Mouse (Mus musculus) embryonic facial prominence, embryonic 14.5 days (tissue): ENCODE measurements around the gene Hectd4. TPM values are rescaled to one million over a fixed set of nuclear protein-coding genes. Genes with fewer than 3 reads are reported as not detected.
"Not testable (repeated sequence)": the region's sequence is repeated elsewhere in the genome, so short reads cannot be mapped to it uniquely, and the experiment has no call there.

Source experiments
- ATAC-seq: fragments of 200-750 bp; cut with Nextera tagmentation; 2 replicates; pipeline ENCODE4 v1.8.0; 2017; ENCODE audit warnings: low read depth, moderate number of reproducible peaks, moderate TSS enrichment
- DNase-seq: peaks from one replicate; pipeline ENCODE4 v3.0.0-alpha.2; 2015; ENCODE audit warnings: low spot score
- H3K27ac ChIP-seq: fragments of 300-500 bp; sonication (generic); replicated peaks from 2 replicates; pipeline ENCODE4 v1.5.1; 2014; ENCODE audit warnings: low read depth, mild to moderate bottlenecking, low read length, moderate library complexity
- H3K27me3 ChIP-seq: fragments of 300-500 bp; sonication (generic); replicated peaks from 2 replicates; pipeline ENCODE4 v1.6.1; 2014; ENCODE audit warnings: low read length; ENCODE audit not compliant: control insufficient read depth, insufficient read depth
- H3K36me3 ChIP-seq: fragments of 300-500 bp; sonication (generic); 2 replicates; pipeline ENCODE4 v1.6.1; 2014; ENCODE audit warnings: low read length, mixed read lengths; ENCODE audit not compliant: control insufficient read depth, insufficient read depth
- H3K4me1 ChIP-seq: fragments of 300-500 bp; sonication (generic); 2 replicates; pipeline ENCODE4 v1.6.1; 2014; ENCODE audit warnings: antibody characterized with exemption, low read length; ENCODE audit not compliant: control insufficient read depth, insufficient read depth
- H3K4me2 ChIP-seq: fragments of 300-500 bp; sonication (generic); 2 replicates; pipeline ENCODE4 v1.6.1; 2014; ENCODE audit warnings: low read depth, mild to moderate bottlenecking, low read length, moderate library complexity, mixed read lengths
- H3K4me3 ChIP-seq: fragments of 300-500 bp; sonication (generic); 2 replicates; pipeline ENCODE4 v1.5.1; 2014; ENCODE audit warnings: low read depth, mild to moderate bottlenecking, low read length
- H3K9ac ChIP-seq: fragments of 300-500 bp; sonication (generic); 2 replicates; pipeline ENCODE4 v1.6.1; 2014; ENCODE audit warnings: low read depth, mild to moderate bottlenecking, low read length, moderate library complexity, mixed read lengths
- H3K9me3 ChIP-seq: fragments of 300-500 bp; sonication (generic); 2 replicates; pipeline ENCODE4 v1.6.1; 2016; ENCODE audit warnings: low read length; ENCODE audit not compliant: control insufficient read depth
- WGBS: fragments of 180-500 bp; shearing (Covaris S2); extraction: QIAGEN DNeasy Blood & Tissue Kit; methylation state at CpG from one replicate; pipeline ENCODE4 v1.1.7; 2014; 5-methylcytosine and 5-hydroxymethylcytosine counted together
- polyA plus RNA-seq: library from polyadenylated mRNA; unstranded; fragments of >200 nt; fragmentation: Nextera tagmentation; extraction: Ambion mirVana; gene quantifications from 2 replicates; pipeline ENCODE4 v1.2.1, GENCODE M21; 2014

Hectd4 gene
- polyA plus RNA-seq, 1 experiment from 2014 or later = 7.3 TPM

- H3K36me3 ChIP-seq = peaks cover 56% of the 10 kb centered on the region
- DNase-seq (no peak), ATAC-seq (no peak)
- H3K9me3 ChIP-seq = no peaks in the 10 kb centered on the region
- WGBS = 90% methylated on average over 6 of the region's 6 CpGs
- no peak overlapping the region for H3K27ac ChIP-seq
- no peak overlapping the region for H3K4me2 ChIP-seq
- H3K4me1 ChIP-seq = no peaks in the 10 kb centered on the region
- no peaks in the 10 kb centered on the region for H3K27me3 ChIP-seq
- H3K9ac ChIP-seq = no peak overlapping the region
- no peak overlapping the region for H3K4me3 ChIP-seq
Observed at GRCm38 (mm10) chr5:121212108-121212507, 7.9 kb upstream of the Hectd4 start.

- WGBS = 54% methylated on average over 7 of the region's 7 CpGs
- ATAC-seq (no peak), DNase-seq (no peak)
- Histone ChIP-seq H3K4me2 (no peak overlapping the region), H3K9ac (no peak overlapping the region), H3K27me3 (no peaks in the 10 kb centered on the region), H3K4me1 (no peaks in the 10 kb centered on the region), H3K9me3 (no peaks in the 10 kb centered on the region), H3K36me3 (peaks cover 31% of the 10 kb centered on the region), H3K27ac (no peak overlapping the region), H3K4me3 (no peak overlapping the region)
Observed at GRCm38 (mm10) chr5:121214707-121215106, 5.3 kb upstream of the Hectd4 start.

GRCm38 (mm10) chr5:121215380-121216125 lies 4.5 kb upstream of the Hectd4 start:
- 51% methylated on average over 13 of the region's 13 CpGs for WGBS
- H3K4me1 ChIP-seq = no peaks in the 10 kb centered on the region

GRCm38 (mm10) chr5:121216126-121216446 lies 3.9 kb upstream of the Hectd4 start:
- no peak overlapping the region for H3K4me2 ChIP-seq
- peaks cover 18% of the 10 kb centered on the region for H3K36me3 ChIP-seq
- WGBS = 82% methylated on average over 12 of the region's 12 CpGs
- H3K9me3 ChIP-seq = no peaks in the 10 kb centered on the region
- H3K27me3 ChIP-seq = no peaks in the 10 kb centered on the region
- no peak for ATAC-seq
- no peak overlapping the region for H3K27ac ChIP-seq
- no peak overlapping the region for H3K9ac ChIP-seq
- peaks cover under 1% of the 10 kb centered on the region; the same call in 1 of the 2 replicates for H3K4me1 ChIP-seq
- H3K4me3 ChIP-seq = no peak overlapping the region
- no peak for DNase-seq

More at GRCm38 (mm10) chr5:121215380-121216125, 4.5 kb upstream of the Hectd4 start:
- Histone ChIP-seq H3K4me2 (no peak overlapping the region), H3K36me3 (peaks cover 23% of the 10 kb centered on the region), H3K4me3 (no peak overlapping the region), H3K9me3 (no peaks in the 10 kb centered on the region), H3K27me3 (no peaks in the 10 kb centered on the region), H3K27ac (no peak overlapping the region), H3K9ac (no peak overlapping the region)
- peak; percentile 75 for DNase-seq
- ATAC-seq = no peak

- not testable (repeated sequence) for H3K4me1 ChIP-seq, ATAC-seq, H3K9ac ChIP-seq, H3K27ac ChIP-seq, H3K27me3 ChIP-seq, H3K4me2 ChIP-seq, DNase-seq, H3K4me3 ChIP-seq, H3K9me3 ChIP-seq
- 86% methylated on average over 9 of the region's 9 CpGs for WGBS
- H3K36me3 ChIP-seq = peaks cover 11% of the 10 kb centered on the region
Observed at GRCm38 (mm10) chr5:121216584-121217312, 3.3 kb upstream of the Hectd4 start.

GRCm38 (mm10) chr5:121217313-121217634 lies 2.7 kb upstream of the Hectd4 start:
- Histone ChIP-seq H3K9ac (no peak overlapping the region), H3K4me3 (no peak overlapping the region), H3K27me3 (no peaks in the 10 kb centered on the region), H3K36me3 (peaks cover 6% of the 10 kb centered on the region), H3K4me1 (peaks cover 8% of the 10 kb centered on the region; the same call in 1 of the 2 replicates), H3K27ac (no peak overlapping the region), H3K4me2 (no peak overlapping the region), H3K9me3 (no peaks in the 10 kb centered on the region)
- WGBS = 83% methylated on average over 2 of the region's 2 CpGs
- ATAC-seq = no peak
- no peak for DNase-seq

- ATAC-seq (no peak), DNase-seq (no peak)
- Histone ChIP-seq H3K9ac (no peak overlapping the region), H3K27ac (no peak overlapping the region), H3K36me3 (no peaks in the 10 kb centered on the region), H3K4me2 (no peak overlapping the region), H3K27me3 (no peaks in the 10 kb centered on the region), H3K4me3 (no peak overlapping the region), H3K9me3 (no peaks in the 10 kb centered on the region), H3K4me1 (peaks cover 8% of the 10 kb centered on the region; the same call in 1 of the 2 replicates)
- WGBS = 58% methylated on average over 1 of the region's 1 CpGs
Observed at GRCm38 (mm10) chr5:121219190-121219589, 829 bp upstream of the Hectd4 start.

GRCm38 (mm10) chr5:121220732-121221301 lies 798 bp downstream of the Hectd4 start:
- ATAC-seq = peak; percentile 27
- DNase-seq = peak; percentile 58

More at GRCm38 (mm10) chr5:121220732-121221301, 798 bp downstream of the Hectd4 start:
- peak overlapping the region; percentile 92 for H3K4me3 ChIP-seq
- peak overlapping the region; percentile 86 for H3K9ac ChIP-seq
- 0% methylated on average over 13 of the region's 38 CpGs for WGBS
- H3K4me1 ChIP-seq = peaks cover 8% of the 10 kb centered on the region; the same call in 1 of the 2 replicates
- H3K4me2 ChIP-seq = peak overlapping the region; percentile 84
- no peaks in the 10 kb centered on the region for H3K27me3 ChIP-seq
- H3K36me3 ChIP-seq = no peaks in the 10 kb centered on the region
- H3K9me3 ChIP-seq = no peaks in the 10 kb centered on the region
- peak overlapping the region; percentile 76 for H3K27ac ChIP-seq
